Mouse (Mus musculus): ENCODE measurements around the gene B3glct.

The B3glct gene

DNA sequence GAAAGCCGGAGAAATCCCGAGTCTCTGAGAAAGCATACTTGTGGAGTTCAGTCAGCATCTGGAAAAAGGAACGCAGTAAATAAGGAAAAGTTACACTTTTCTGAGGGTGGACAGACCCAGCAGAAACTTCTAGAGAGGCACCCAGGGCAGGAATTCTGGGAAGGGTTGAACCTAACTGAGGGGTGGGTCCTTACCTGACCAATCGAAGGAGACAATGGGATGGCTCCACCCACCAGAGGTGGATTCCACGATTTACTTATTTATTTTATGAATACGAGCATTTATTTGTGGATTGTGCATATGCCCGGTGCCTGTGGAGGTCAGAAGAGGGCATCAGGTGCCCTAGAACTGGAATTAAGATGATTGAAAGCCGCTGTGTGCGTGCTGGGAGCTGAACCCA is 64.3 kb downstream of the B3glct start:
- DNase-seq (ENCODE audit: extremely low read depth, insufficient read length, low spot score), result no peak

DNA sequence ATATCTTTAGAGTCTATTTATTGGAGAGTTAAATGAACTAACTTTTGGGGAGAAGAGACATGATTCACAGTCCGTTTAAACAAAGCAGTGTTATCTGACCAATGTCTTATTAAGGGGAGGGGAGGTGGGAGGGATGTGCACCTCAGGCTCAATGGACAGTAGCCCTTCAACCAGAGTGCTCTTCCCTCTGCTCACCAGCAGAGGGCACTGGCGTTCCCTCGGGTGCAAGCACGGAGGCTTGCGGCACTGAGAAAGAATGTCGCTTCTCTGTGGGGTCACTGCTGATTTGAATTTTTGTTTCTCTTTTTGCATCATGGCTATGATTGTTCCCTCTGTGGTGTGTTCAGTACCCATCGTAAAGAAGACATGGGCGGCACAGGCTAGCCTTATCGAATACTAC is 67.0 kb downstream of the B3glct start:
- no peak for DNase-seq (ENCODE audit: extremely low read depth, insufficient read length, low spot score)

- no peak for DNase-seq (ENCODE audit: extremely low read depth, insufficient read length, low spot score)
Measured at GRCm38 (mm10) chr5:149748640-149749580, 70.9 kb downstream of the B3glct start.

- no peak for DNase-seq (ENCODE audit: extremely low read depth, insufficient read length, low spot score)
Measured at GRCm38 (mm10) chr5:149751861-149752260, 73.8 kb downstream of the B3glct start.

DNA sequence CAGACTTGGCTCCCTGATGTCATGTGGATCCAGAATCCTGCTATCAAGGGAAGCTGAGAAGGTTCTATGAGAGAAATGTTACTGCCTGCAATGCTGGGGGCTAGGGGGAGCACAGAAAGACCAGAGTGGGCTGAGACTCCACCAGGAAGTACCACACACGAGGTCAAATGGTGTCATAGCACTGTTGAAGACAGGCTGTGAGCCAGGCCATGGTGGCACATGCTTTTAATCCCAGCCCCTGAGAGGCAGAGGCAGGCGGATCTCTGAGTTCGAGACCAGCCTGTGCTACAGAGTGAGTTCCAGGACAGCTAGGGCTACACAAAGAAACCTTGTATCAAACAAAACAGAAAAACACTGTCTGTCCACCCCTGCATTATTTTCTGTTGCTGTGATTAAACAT is 75.0 kb downstream of the B3glct start:
- no peak for DNase-seq (ENCODE audit: extremely low read depth, insufficient read length, low spot score)

- no peak for DNase-seq (ENCODE audit: extremely low read depth, insufficient read length, low spot score)
Measured at GRCm38 (mm10) chr5:149767116-149767515, 89.1 kb downstream of the B3glct start.

DNA sequence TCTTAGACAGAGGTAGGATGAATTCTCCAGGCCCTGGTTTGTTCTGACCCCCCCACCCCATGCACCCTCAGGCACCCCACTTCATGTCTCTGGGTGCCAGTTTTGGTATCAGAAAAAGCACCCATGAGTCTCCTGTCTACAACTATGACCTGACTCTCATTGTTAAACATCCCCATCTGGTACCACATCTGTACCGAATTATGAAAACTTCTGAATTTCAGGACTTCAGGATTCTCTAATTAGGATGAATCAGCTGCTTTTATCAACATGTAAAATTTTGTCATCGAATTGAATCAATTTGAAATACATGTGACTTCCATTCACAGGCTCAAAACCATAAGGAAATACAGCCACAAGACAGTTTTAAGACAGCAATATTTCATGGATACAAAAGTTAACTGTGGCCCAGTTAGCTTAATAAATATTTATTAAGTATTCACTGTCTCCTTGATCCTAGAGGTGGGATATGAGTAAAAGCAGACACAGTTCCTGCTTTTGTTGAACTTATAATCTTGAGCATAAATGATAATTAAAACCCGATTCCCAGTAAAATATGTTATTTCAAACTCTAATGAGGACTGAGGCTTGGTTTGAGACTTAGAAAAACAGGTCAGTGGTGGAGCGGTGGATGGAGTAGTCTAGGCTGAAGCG is 89.7 kb downstream of the B3glct start:
- DNase-seq (ENCODE audit: extremely low read depth, insufficient read length, low spot score), result no peak

GRCm38 (mm10) chr5:149769666-149770065 is 91.6 kb downstream of the B3glct start:
- no peak for DNase-seq (ENCODE audit: extremely low read depth, insufficient read length, low spot score)

DNA sequence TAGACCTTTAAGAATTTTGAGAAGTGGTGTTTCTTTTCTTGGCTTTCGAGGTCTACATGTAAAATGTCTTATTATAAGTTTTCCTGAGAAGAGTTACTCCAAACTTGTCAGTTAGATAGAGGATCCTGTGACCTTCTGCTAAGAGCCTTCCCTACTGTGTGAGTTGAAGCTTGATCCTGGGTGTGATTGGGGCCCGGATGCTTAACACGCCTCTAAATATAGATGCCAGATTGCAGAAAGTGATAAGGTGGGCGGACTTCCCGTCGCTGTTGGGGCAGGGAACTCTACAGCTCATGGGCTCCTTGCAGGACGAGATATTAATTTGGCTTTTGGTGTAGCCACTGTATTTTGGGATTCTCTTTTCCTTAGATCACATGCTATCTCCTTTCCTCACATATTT is 98.0 kb downstream of the B3glct start:
- DNase-seq (ENCODE audit: extremely low read depth, insufficient read length, low spot score), result no peak

GRCm38 (mm10) chr5:149779740-149780139 is 101.7 kb downstream of the B3glct start:
- no peak for DNase-seq (ENCODE audit: extremely low read depth, insufficient read length, low spot score)

DNA sequence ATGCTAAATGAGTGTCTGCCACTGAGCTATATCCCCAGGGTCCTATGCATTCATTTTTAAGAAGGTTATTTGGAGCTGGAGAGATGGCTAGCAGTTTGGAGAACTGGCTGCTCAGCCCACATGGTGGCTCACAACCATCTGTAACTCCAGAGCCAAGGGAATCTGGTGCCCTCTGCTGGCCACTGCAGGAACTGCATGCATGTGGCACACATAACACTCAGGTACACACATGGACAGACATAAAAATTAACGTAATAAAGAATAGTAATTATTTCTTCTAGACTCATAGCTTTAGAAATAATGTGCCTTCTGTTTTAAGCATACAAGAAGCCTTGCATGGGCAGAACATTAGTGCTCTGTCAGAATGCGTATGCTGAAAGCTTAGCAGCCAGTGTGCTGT is 102.4 kb downstream of the B3glct start:
- no peak for DNase-seq (ENCODE audit: extremely low read depth, insufficient read length, low spot score)

DNA sequence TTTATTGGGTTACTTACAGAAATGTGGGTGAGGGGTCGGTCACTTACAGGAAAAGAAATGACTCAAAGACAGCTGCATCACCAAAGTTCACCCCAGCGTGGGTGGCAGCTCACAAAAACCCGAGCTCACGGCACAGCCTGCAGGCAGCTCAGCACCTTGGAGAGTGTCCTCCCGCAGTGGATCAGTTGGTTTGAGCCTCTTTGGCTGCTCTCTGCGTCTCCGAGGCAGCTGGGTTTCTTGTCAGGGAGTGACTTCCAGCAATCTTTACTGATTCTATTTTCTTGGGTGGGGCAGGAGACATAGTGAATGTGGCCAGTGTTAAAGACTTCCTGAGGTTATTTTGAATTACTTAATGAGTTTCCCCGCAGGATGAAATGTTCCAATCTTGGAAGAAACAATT is 112.1 kb downstream of the B3glct start:
- DNase-seq (ENCODE audit: extremely low read depth, insufficient read length, low spot score), result no peak

DNA sequence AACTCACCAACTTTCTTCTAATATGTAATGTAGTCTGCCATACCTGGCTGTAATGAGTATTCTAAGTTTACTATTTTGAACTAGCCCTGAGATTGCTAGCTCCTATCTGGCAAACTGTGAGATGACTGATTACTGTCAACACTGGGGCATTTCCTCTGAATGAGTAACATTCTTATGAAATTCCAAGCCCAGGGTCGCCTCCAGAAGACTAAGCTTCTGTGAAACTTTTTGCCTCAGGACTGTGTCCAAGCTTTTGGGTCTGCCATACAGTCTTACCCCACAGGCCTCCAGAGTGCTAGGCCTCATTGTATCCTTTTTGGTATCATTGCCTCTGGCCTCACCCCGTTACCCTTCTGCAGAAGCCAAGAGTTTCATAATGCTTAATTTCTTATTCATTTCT is 132.0 kb downstream of the B3glct start:
- DNase-seq (ENCODE audit: extremely low read depth, insufficient read length, low spot score), result no peak

DNA sequence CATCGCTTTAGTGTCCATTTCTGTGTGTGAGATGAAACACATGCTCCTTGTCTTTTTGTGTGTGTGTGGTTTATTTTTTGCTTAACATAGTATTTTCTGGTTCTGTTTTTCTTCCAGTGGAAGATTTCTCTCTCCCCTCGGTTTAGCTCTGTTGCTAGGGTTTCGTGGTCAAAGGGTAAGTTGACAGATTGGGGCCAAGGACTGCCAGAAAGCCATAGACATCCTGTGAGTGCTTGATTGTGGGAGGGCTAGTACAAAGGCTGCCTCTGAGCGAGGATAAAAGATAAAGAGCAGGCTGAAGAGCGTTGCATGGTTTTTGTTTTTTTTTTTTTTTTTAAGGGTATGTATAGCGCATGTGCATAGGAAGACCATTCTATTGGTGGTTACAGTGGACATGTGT is 133.8 kb downstream of the B3glct start:
- DNase-seq (ENCODE audit: extremely low read depth, insufficient read length, low spot score), result no peak

Measured in 3134 (cell line).